Mouse (Mus musculus): Measurements from ENCODE around the gene Fxyd1. TPM values are rescaled to one million over a fixed set of nuclear protein-coding genes. Genes with fewer than 3 reads are reported as not detected.

Gene Fxyd1
- polyA plus RNA-seq, 1 experiment, result not detected

- TF ChIP-seq FLI1 (IDR thresholded peaks at IDR 0.05; ENCODE audit: low read length) (no peak), GATA1 (IDR thresholded peaks at IDR 0.05; ENCODE audit: borderline replicate concordance, low read length) (no peak)
- Histone ChIP-seq H3K27me3 (replicated peaks) (no peaks in the 10 kb centered on the region), H3K9me3 (peaks cover 8% of the 10 kb centered on the region), H3K36me3 (replicated peaks; ENCODE audit: low read length) (peaks cover 8% of the 10 kb centered on the region), H3K4me1 (peaks cover 75% of the 10 kb centered on the region), H3K4me3 (replicated peaks) (peak overlapping the region; percentile 73)
Measured at GRCm38 (mm10) chr7:31007775-31008174, 49.2 kb downstream of the Fxyd1 start.

- Histone ChIP-seq H3K9me3 (peaks cover 8% of the 10 kb centered on the region), H3K27me3 (replicated peaks) (no peaks in the 10 kb centered on the region), H3K4me3 (replicated peaks) (peak overlapping the region; percentile 82), H3K36me3 (replicated peaks; ENCODE audit: low read length) (peaks cover 8% of the 10 kb centered on the region), H3K4me1 (peaks cover 74% of the 10 kb centered on the region)
- TF ChIP-seq GATA1 (IDR thresholded peaks at IDR 0.05; ENCODE audit: borderline replicate concordance, low read length), result peak; percentile 76; the same call in 1 of the 3 replicates
- TF ChIP-seq FLI1 (IDR thresholded peaks at IDR 0.05; ENCODE audit: low read length), result no peak
Measured at GRCm38 (mm10) chr7:31002650-31003049, 54.3 kb downstream of the Fxyd1 start.

Other genes starting within 250 kb of the Fxyd1 start
- 5.8 and 8.9 TPM in 2 replicates for gene Ffar2, start 233.4 kb downstream of the Fxyd1 start, polyA plus RNA-seq (2012; ENCODE audit: insufficient read depth, low replicate concordance)
- gene Ffar3, start 201.0 kb downstream of the Fxyd1 start, polyA plus RNA-seq (2012; ENCODE audit: insufficient read depth, low replicate concordance), result not detected in 2 replicates
- 0.16 TPM in 1 of 2 replicates, not detected in the other for gene Ffar1, start 195.6 kb downstream of the Fxyd1 start, polyA plus RNA-seq (2012; ENCODE audit: insufficient read depth, low replicate concordance)
- gene Cd22, start 176.9 kb downstream of the Fxyd1 start, polyA plus RNA-seq (2012; ENCODE audit: insufficient read depth, low replicate concordance), result 0.03 TPM in 1 of 2 replicates, not detected in the other
- gene Mag, start 142.3 kb downstream of the Fxyd1 start, polyA plus RNA-seq (2012; ENCODE audit: insufficient read depth, low replicate concordance), result 1.2 TPM in 1 of 2 replicates, not detected in the other
- not detected in 2 replicates for gene Hamp2, start 132.5 kb downstream of the Fxyd1 start, polyA plus RNA-seq (2012; ENCODE audit: insufficient read depth, low replicate concordance)
- gene Hamp, start 113.2 kb downstream of the Fxyd1 start, polyA plus RNA-seq (2012; ENCODE audit: insufficient read depth, low replicate concordance), result not detected in 2 replicates
- 122 and 127 TPM in 2 replicates for gene Usf2, start 100.4 kb downstream of the Fxyd1 start, polyA plus RNA-seq (2012; ENCODE audit: insufficient read depth, low replicate concordance)
- 2.1 TPM in 1 of 2 replicates, not detected in the other for gene Lsr, start 83.7 kb downstream of the Fxyd1 start, polyA plus RNA-seq (2012; ENCODE audit: insufficient read depth, low replicate concordance)
- not detected in 2 replicates for gene Fam187b, start 83.4 kb downstream of the Fxyd1 start, polyA plus RNA-seq (2012; ENCODE audit: insufficient read depth, low replicate concordance)
- gene Fxyd5, start 14.7 kb downstream of the Fxyd1 start, polyA plus RNA-seq (2012; ENCODE audit: insufficient read depth, low replicate concordance), result 2,043 and 2,688 TPM in 2 replicates
- 1.0 TPM in 1 of 2 replicates, not detected in the other for gene Fxyd7, start 5.7 kb downstream of the Fxyd1 start, polyA plus RNA-seq (2012; ENCODE audit: insufficient read depth, low replicate concordance)
- 0.23 and 0.67 TPM in 2 replicates for gene Lgi4, start 2.1 kb upstream of the Fxyd1 start, polyA plus RNA-seq (2012; ENCODE audit: insufficient read depth, low replicate concordance)
- gene Fxyd3, start 19.5 kb upstream of the Fxyd1 start, polyA plus RNA-seq (2012; ENCODE audit: insufficient read depth, low replicate concordance), result not detected in 2 replicates
- 1.8 TPM in 1 of 2 replicates, not detected in the other for gene Hpn, start 58.1 kb upstream of the Fxyd1 start, polyA plus RNA-seq (2012; ENCODE audit: insufficient read depth, low replicate concordance)
- gene Scn1b, start 69.8 kb upstream of the Fxyd1 start, polyA plus RNA-seq (2012; ENCODE audit: insufficient read depth, low replicate concordance), result 8.8 and 28.4 TPM in 2 replicates
- gene Gramd1a, start 98.7 kb upstream of the Fxyd1 start, polyA plus RNA-seq (2012; ENCODE audit: insufficient read depth, low replicate concordance), result 122 and 287 TPM in 2 replicates
- gene Scgb2b2, start 233.3 kb upstream of the Fxyd1 start, polyA plus RNA-seq (2012; ENCODE audit: insufficient read depth, low replicate concordance), result not detected in 2 replicates
- not detected in 2 replicates for gene Scgb1b2, start 234.6 kb upstream of the Fxyd1 start, polyA plus RNA-seq (2012; ENCODE audit: insufficient read depth, low replicate concordance)

All from megakaryocyte, embryonic 14.5 days (primary cell).